Mouse (Mus musculus) left cerebral cortex, postnatal 10 days (tissue): ENCODE measurements around the gene Chuk. TPM values are rescaled to one million over a fixed set of nuclear protein-coding genes. Genes with fewer than 3 reads are reported as not detected.

ENCODE experiments used
- DNase-seq, 2 experiments: peaks; one replicate each; pipeline ENCODE4 v3.0.0; 2021 to 2022; ENCODE audit warnings: low spot score in 2 of 2, mixed read lengths in 1 of 2; ENCODE audit errors: extremely low spot score in 1 of 2
- intact Hi-C: fragments of 180-260 bp; cut with DNase I; formaldehyde crosslinking; loops from one replicate; pipeline ENCODE4 v1.15.1; 2025
- total RNA-seq, 2 experiments: library from RNA; stranded (reverse); gene quantifications; 2 replicates each; pipeline ENCODE4 v1.2.3; 2021

Gene Chuk
- total RNA-seq, 2 experiments from 2014 or later, result 46.7 to 49.6 TPM

DNA sequence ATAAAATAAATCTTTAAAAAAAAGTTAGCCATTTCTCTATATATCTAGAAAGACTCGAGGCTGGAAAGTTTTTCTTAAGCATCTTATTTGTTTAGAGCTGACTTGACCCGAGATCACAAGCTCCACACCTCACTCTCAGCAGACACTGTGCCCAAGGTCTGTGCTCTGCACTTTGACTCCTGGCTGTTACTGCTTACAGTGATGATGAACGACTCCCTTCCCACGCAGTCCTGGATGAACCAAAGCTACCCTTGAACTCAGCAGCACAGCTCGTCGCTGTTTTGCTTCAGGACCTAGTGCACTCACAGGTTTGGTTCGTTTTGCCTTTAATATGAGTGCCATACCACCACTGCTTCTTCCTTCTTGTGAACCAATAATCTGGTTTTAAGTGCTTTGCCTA is 43.5 kb downstream of the Chuk start:
- no peak for DNase-seq
- intact Hi-C loops, result loop anchor here (10.0 kb wide), 1 partner anchor 329 kb away; no protein-coding TSS in a partner anchor

GRCm38 (mm10) chr19:44060226-44060625 is 47.1 kb downstream of the Chuk start:
- intact Hi-C loops, result loop anchor here (10.0 kb wide), 1 partner anchor 325 kb away; no protein-coding TSS in a partner anchor

GRCm38 (mm10) chr19:44055173-44055826 is 52.0 kb downstream of the Chuk start:
- intact Hi-C loops, result no loop called here
- DNase-seq, result no peak

More at GRCm38 (mm10) chr19:44060226-44060625, 47.1 kb downstream of the Chuk start:
- DNase-seq, result no peak

- DNase-seq, result no peak
- intact Hi-C loops, result no loop called here
Observed at GRCm38 (mm10) chr19:44050388-44050787, 56.9 kb downstream of the Chuk start.

DNA sequence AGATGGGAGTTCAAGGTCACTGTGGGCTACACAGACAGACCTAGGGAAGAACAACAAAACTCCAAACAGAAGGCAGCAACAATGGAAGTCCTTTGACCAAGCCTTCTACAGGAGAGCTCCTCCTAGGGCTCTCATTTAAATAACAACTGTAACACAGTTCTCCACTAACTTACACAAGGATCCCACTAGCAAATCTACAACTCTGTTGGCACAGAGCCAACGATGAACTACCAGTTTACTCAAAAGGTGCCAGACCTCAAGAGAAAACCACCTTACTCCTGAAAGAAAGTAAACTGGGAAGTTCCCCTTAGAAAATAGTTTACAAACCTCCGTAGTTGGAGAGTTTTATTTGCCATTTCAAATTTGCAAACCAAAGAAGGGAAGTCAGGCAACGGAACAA is 58.0 kb downstream of the Chuk start:
- intact Hi-C loops, result no loop called here
- DNase-seq, result no peak

GRCm38 (mm10) chr19:44045847-44046246 is 61.4 kb downstream of the Chuk start:
- DNase-seq, result no peak
- intact Hi-C loops, result no loop called here

GRCm38 (mm10) chr19:44042121-44042520 is 65.2 kb downstream of the Chuk start:
- intact Hi-C loops, result no loop called here
- no peak for DNase-seq

- DNase-seq, result no peak
- intact Hi-C loops, result no loop called here
Observed at GRCm38 (mm10) chr19:44033396-44033795, 73.9 kb downstream of the Chuk start.

DNA sequence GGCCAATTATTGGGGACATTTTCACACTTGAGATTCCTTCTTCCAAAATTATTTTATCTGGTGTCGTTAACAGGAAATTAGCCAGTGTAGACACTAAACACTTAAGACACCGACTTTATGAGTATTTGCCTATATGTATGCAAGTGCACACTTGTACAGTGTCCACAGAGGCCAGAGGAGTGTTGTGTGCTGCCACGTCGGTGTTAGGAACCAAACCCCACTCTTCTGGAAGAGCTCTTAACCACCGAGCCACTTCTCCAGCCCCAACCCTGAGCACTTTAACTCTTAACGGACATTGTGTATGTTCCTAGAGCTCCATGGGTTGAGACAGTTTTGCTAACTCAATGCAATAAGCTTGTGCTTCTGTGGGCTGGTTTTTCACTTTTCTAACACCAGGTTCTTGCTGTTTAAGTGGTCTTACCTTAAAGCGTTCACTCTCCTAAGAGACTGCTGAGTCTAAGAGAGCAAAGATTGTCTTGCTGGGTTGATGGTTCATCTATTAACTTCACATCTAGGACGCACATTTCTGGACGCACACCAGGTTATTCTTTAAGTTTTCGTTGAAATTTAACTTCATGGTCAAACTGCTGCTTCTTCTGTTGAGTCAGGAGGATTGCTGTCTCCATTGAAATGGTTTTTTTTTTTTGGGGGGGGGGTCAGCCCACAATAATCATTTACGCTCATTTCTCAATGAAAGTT is 75.1 kb downstream of the Chuk start:
- DNase-seq, result no peak
- intact Hi-C loops, result no loop called here

GRCm38 (mm10) chr19:44030024-44030423 is 77.3 kb downstream of the Chuk start:
- intact Hi-C loops, result no loop called here
- DNase-seq, result no peak

GRCm38 (mm10) chr19:44028972-44029371 is 78.3 kb downstream of the Chuk start, which contains the start of gene Cyp2c23:
Gene Cyp2c23 (minus strand): TSS chr19:44029208.
- intact Hi-C loops, result no loop called here
- no peak for DNase-seq

DNA sequence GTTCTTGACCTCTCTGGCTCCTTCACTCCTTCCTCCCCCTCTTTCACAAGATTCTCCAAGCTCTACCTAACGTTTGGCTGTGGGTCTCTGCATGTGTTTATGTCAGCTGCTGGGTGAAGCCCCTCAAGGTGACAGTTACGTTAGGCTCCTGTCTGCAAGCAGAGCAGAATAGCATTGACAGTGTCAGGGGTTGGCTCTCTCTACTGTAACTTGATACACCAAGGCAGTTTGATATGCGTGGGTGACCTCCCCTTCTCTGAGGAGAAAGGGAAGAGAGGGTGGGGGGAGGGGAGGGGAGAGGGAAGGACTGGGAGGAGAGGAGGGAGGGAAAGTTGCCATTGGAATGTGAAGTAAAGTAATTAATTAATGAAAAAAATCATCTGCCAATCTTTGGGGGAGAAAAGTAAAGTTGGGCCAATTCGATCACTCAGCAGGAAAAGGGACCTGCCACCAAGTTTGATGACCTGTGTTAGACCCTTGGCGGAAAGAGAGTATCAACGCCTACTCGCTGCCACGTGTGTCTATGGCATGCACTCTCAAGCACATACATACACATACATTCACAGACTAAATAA is 80.2 kb downstream of the Chuk start:
- DNase-seq, result no peak
- intact Hi-C loops, result no loop called here

DNA sequence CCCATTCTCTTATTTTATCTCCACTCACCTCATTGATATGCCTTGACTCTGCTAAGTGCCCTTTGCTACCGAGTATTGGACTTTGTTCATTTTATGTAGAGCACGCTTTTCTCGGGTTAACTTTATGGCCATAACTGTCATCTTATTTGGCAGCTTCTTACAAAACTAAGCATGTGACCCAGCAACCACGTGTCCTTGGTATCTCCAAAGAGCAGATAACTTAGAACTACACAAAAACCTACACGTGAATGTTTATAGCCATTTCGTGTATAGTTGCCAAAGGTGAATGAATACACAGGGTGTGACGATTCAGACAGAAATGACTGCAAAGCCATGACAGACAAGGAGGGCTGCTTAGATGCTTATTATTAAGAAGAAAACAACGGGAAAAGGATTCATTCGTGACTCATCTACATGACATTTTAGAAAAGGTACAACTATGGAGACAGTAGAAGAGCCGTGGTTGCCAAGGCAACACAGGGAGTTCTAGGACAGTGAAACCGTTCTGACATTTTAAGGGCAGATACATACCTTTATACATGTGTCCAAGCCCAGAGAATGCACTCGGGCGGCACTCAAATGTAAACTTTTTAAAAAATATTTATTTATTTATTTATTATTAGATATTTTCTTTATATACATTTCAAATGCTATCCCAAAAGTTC is 82.2 kb downstream of the Chuk start:
- intact Hi-C loops, result no loop called here
- no peak for DNase-seq

Other genes with a start within 250 kb of the Chuk start
- 10 to 100 TPM in 1 of 2 experiments, 1 to 10 TPM in 1; 9.5 to 10.7 TPM for gene Dnmbp, start 167.3 kb downstream of the Chuk start, total RNA-seq
- gene Cpn1, start 120.9 kb downstream of the Chuk start, total RNA-seq, result under 1 TPM; 0.21 to 0.24 TPM
- gene Cyp2c23, start 78.3 kb downstream of the Chuk start, total RNA-seq, result under 1 TPM in 1 of 2 experiments, not detected in 1; 0.28 TPM
- gene Erlin1, start 37.7 kb downstream of the Chuk start, total RNA-seq, result 10 to 100 TPM; 22.8 to 26.4 TPM
- 10 to 100 TPM; 17.6 to 18.2 TPM for gene Cwf19l1, start 28.4 kb upstream of the Chuk start, total RNA-seq
- gene Bloc1s2, start 39.0 kb upstream of the Chuk start, total RNA-seq, result 10 to 100 TPM; 81.9 to 85.7 TPM
- gene Pkd2l1, start 85.0 kb upstream of the Chuk start, total RNA-seq, result not detected
- gene Scd3, start 95.8 kb upstream of the Chuk start, total RNA-seq, result 1 to 10 TPM; 1.3 to 1.5 TPM
- 100 to 1,000 TPM; 603 to 619 TPM for gene Scd2, start 186.2 kb upstream of the Chuk start, total RNA-seq
- 1 to 10 TPM; 1.5 to 2.4 TPM for gene Scd4, start 225.6 kb upstream of the Chuk start, total RNA-seq